ENCODE assay signal across 8 mouse cellular contexts in genomic region chr9:29411408-29412180, GRCm38 (mm10).
DNase-seq lines count a peak whose midpoint lies in the region; ATAC-seq lines count a peak whose summit lies in the region.

No protein-coding gene starts in this region.

- H3K4me2 ChIP-seq in heart, embryonic 13.5 days, result peak overlapping the region; percentile 96
- peak overlapping the region; percentile 91 for H3K4me2 ChIP-seq in lung, embryonic 15.5 days

- H3K27me3 ChIP-seq in heart, embryonic 13.5 days (replicated peaks), result peaks cover 47% of the 10 kb centered on the region
- H3K27me3 ChIP-seq in lung, embryonic 15.5 days, result peaks cover 31% of the 10 kb centered on the region

- peak; percentile 89 for DNase-seq in heart, adult 11 months
- no peak for DNase-seq in heart, postnatal 25 days (ENCODE audit: low spot score)
- peak; percentile 19 for DNase-seq in embryo, embryonic 11.5 days (ENCODE audit: low read depth, low spot score)
- DNase-seq in layer of hippocampus, adult 9-11 months, result peak; percentile 28
- peak; percentile 73 to 78 for DNase-seq in right cerebral cortex, postnatal 10 days (ENCODE audit: low spot score in 2 of 2)
- DNase-seq in natural killer cell, adult 2 months (ENCODE audit: low spot score in 2 of 2), result no peak

- peak overlapping the region; percentile 79 for H3K9ac ChIP-seq in heart, embryonic 13.5 days
- H3K9ac ChIP-seq in lung, embryonic 15.5 days, result peak overlapping the region; percentile 27

- H3K36me3 ChIP-seq in heart, embryonic 13.5 days, result no peaks in the 10 kb centered on the region
- no peaks in the 10 kb centered on the region for H3K36me3 ChIP-seq in lung, embryonic 15.5 days

- intact Hi-C loops in heart, postnatal 25 days (cut with DNase I), result loop anchor here (2.0 kb wide), 2 partner anchors 231 to 1151 kb away; no protein-coding TSS in a partner anchor

- H3K4me3 ChIP-seq in heart, embryonic 13.5 days, result peak overlapping the region; percentile 70
- H3K4me3 ChIP-seq in lung, embryonic 15.5 days, result peak overlapping the region; percentile 45

- no peak for ATAC-seq in heart, embryonic 13.5 days (ENCODE audit: extremely low read depth, insufficient number of reproducible peaks, low FRiP score, low TSS enrichment)
- peak; percentile 43; the same call in 1 of the 2 replicates for ATAC-seq in lung, embryonic 15.5 days (ENCODE audit: borderline replicate concordance, extremely low read depth, low FRiP score, low TSS enrichment)

- WGBS in heart, embryonic 13.5 days, result under 1% methylated on average over 40 of the region's 40 CpGs
- 2% methylated on average over 40 of the region's 40 CpGs for WGBS in lung, embryonic 15.5 days

- H3K4me1 ChIP-seq in heart, embryonic 13.5 days, result peaks cover 23% of the 10 kb centered on the region
- H3K4me1 ChIP-seq in lung, embryonic 15.5 days, result peaks cover 11% of the 10 kb centered on the region

- no peaks in the 10 kb centered on the region for H3K9me3 ChIP-seq in heart, embryonic 13.5 days
- H3K9me3 ChIP-seq in lung, embryonic 15.5 days, result no peaks in the 10 kb centered on the region

- peak overlapping the region; percentile 70 for H3K27ac ChIP-seq in heart, embryonic 13.5 days (replicated peaks)
- peak overlapping the region; percentile 39; the same call in 1 of the 2 replicates for H3K27ac ChIP-seq in lung, embryonic 15.5 days

Comparison
In these comparisons a context has a peak if more than half of its experiments do, and no peak if none do; other contexts are left out.
1. DNase-seq: peak in heart, adult 11 months (single experiment), embryo, embryonic 11.5 days (single experiment), layer of hippocampus, adult 9-11 months (single experiment) and right cerebral cortex, postnatal 10 days (2 of 2); none in heart, postnatal 25 days (single experiment) and natural killer cell, adult 2 months (0 of 2).